Mouse (Mus musculus) CH12.LX (cell line): ENCODE measurements around the gene Gstp2. TPM values are rescaled to one million over a fixed set of nuclear protein-coding genes. Genes with fewer than 3 reads are reported as not detected.
A peak's percentile ranks its signal among the peaks of the same experiment; 100 is the strongest.

Experiments
- DNase-seq: peaks from one replicate; pipeline ENCODE4 v3.0.0-alpha.2; 2013; ENCODE audit errors: extremely low read depth
- H3K27ac ChIP-seq: 2 replicates; pipeline ENCODE4 v1.5.1; 2012; ENCODE audit warnings: low read depth, mild to moderate bottlenecking, control low read depth, moderate library complexity; ENCODE audit not compliant: insufficient read depth
- H3K27me3 ChIP-seq: replicated peaks from 2 replicates; pipeline ENCODE3; 2012; ENCODE audit warnings: inconsistent platforms
- H3K36me3 ChIP-seq, 2 experiments: replicated peaks in 1 of 2; 2 replicates each; pipeline versions ENCODE3 to v1.6.1; 2012; ENCODE audit warnings: inconsistent platforms in 1 of 2, low read length in 1 of 2, mild to moderate bottlenecking in 1 of 2, mixed read lengths in 1 of 2, moderate library complexity in 1 of 2; ENCODE audit not compliant: control insufficient read depth in 1 of 2, insufficient read depth in 1 of 2
- H3K4me1 ChIP-seq, 2 experiments: 2 replicates each; pipeline ENCODE4 v1.6.1; 2012; ENCODE audit warnings: inconsistent platforms in 1 of 2, moderate library complexity in 1 of 2; ENCODE audit not compliant: insufficient read depth in 2 of 2, control insufficient read depth in 1 of 2
- H3K4me2 ChIP-seq: 2 replicates; pipeline ENCODE4 v1.6.1; 2012; ENCODE audit warnings: low read depth, mild to moderate bottlenecking, control low read depth; ENCODE audit not compliant: poor library complexity, insufficient read depth, severe bottlenecking
- H3K4me3 ChIP-seq, 3 experiments: fragments of 150-350 bp in 1 of 3; sonication (generic) in 1 of 3; replicated peaks in 1 of 3; 2 replicates each; pipeline versions ENCODE3 to v1.5.1; 2011 to 2012; ENCODE audit warnings: low read depth in 2 of 3, low read length in 2 of 3, mild to moderate bottlenecking in 2 of 3, moderate library complexity in 2 of 3, control low read depth in 1 of 3, improper control_type of control experiment in 1 of 3, inconsistent platforms in 1 of 3, mixed read lengths in 1 of 3; ENCODE audit not compliant: poor library complexity in 1 of 3
- H3K79me2 ChIP-seq: replicated peaks from 2 replicates; pipeline ENCODE4 v1.6.1; 2012; ENCODE audit warnings: mild to moderate bottlenecking, moderate library complexity; ENCODE audit not compliant: control insufficient read depth, poor library complexity, insufficient read depth, severe bottlenecking; ENCODE audit errors: extremely low read depth
- H3K9ac ChIP-seq: 2 replicates; pipeline ENCODE4 v1.6.1; 2012; ENCODE audit warnings: low read depth, mild to moderate bottlenecking, control low read depth, moderate library complexity; ENCODE audit not compliant: insufficient read depth
- H3K9me3 ChIP-seq: replicated peaks from 2 replicates; pipeline ENCODE3; 2012; ENCODE audit warnings: low read length, inconsistent platforms, mixed read lengths
- BHLHE40 ChIP-seq: IDR thresholded peaks from 2 replicates; pipeline ENCODE4 v1.6.1; 2011; ENCODE audit warnings: mild to moderate bottlenecking, low read depth, low read length, improper control_type of control experiment
- CHD1 ChIP-seq: IDR thresholded peaks from 2 replicates; pipeline ENCODE4 v1.6.1; 2012; ENCODE audit warnings: low read depth, low read length, improper control_type of control experiment, inconsistent platforms
- CHD2 ChIP-seq: IDR thresholded peaks from 2 replicates; pipeline ENCODE4 v1.6.1; 2011; ENCODE audit warnings: low read length, improper control_type of control experiment
- EP300 ChIP-seq: IDR thresholded peaks from 2 replicates; pipeline ENCODE4 v1.6.1; 2011; ENCODE audit warnings: low read length, improper control_type of control experiment
- HCFC1 ChIP-seq: IDR thresholded peaks from 2 replicates; pipeline ENCODE4 v1.6.1; 2012; ENCODE audit warnings: low read depth, mild to moderate bottlenecking, inconsistent platforms, low read length, improper control_type of control experiment
- JUN ChIP-seq: IDR thresholded peaks from 2 replicates; pipeline ENCODE4 v1.6.1; 2011; ENCODE audit warnings: low read depth, mild to moderate bottlenecking, low read length, improper control_type of control experiment, moderate library complexity; ENCODE audit not compliant: insufficient read depth
- MAFK ChIP-seq: IDR thresholded peaks from 2 replicates; pipeline ENCODE4 v1.6.1; 2011; ENCODE audit warnings: low read length, improper control_type of control experiment; ENCODE audit not compliant: insufficient replicate concordance
- MAX ChIP-seq: IDR thresholded peaks from 2 replicates; pipeline ENCODE4 v1.6.1; 2011; ENCODE audit warnings: low read length, improper control_type of control experiment
- MAZ ChIP-seq: IDR thresholded peaks from 2 replicates; pipeline ENCODE4 v1.6.1; 2012; ENCODE audit warnings: low read depth, mild to moderate bottlenecking, inconsistent platforms, low read length, improper control_type of control experiment, moderate library complexity
- MXI1 ChIP-seq: IDR thresholded peaks from 2 replicates; pipeline ENCODE4 v1.6.1; 2011; ENCODE audit warnings: mild to moderate bottlenecking, low read depth, low read length, improper control_type of control experiment
- MYC ChIP-seq: IDR thresholded peaks from 2 replicates; pipeline ENCODE4 v1.6.1; 2011; ENCODE audit warnings: low read depth, mild to moderate bottlenecking, improper control_type of control experiment, low read length
- NRF1 ChIP-seq: IDR thresholded peaks from 2 replicates; pipeline ENCODE4 v1.6.1; 2014; ENCODE audit warnings: low read depth, mild to moderate bottlenecking, inconsistent platforms, low read length, improper control_type of control experiment, moderate library complexity
- PAX5 ChIP-seq: IDR thresholded peaks from 2 replicates; pipeline ENCODE4 v1.6.1; 2012; ENCODE audit warnings: low read length, inconsistent platforms, mixed read lengths
- POLR2A ChIP-seq: IDR thresholded peaks from 2 replicates; pipeline ENCODE4 v1.6.1; 2011; ENCODE audit warnings: low read depth, mild to moderate bottlenecking, improper control_type of control experiment, low read length
- POLR2AphosphoS2 ChIP-seq: IDR thresholded peaks from 2 replicates; pipeline ENCODE4 v1.6.1; 2011; ENCODE audit warnings: low read depth, low read length, improper control_type of control experiment
- RAD21 ChIP-seq: IDR thresholded peaks from 2 replicates; pipeline ENCODE4 v1.6.1; 2011; ENCODE audit warnings: low read depth, mild to moderate bottlenecking, low read length, improper control_type of control experiment, moderate library complexity
- RCOR1 ChIP-seq: conservative IDR thresholded peaks from 2 replicates; pipeline ENCODE4 v1.6.1; 2012; ENCODE audit warnings: low read depth, mild to moderate bottlenecking, inconsistent platforms, low read length, improper control_type of control experiment
- SMC3 ChIP-seq: IDR thresholded peaks from 2 replicates; pipeline ENCODE4 v1.6.1; 2011; ENCODE audit warnings: low read depth, low read length, improper control_type of control experiment
- TBP ChIP-seq: conservative IDR thresholded peaks from 2 replicates; pipeline ENCODE4 v1.6.1; 2011; ENCODE audit warnings: low read depth, low read length, improper control_type of control experiment
- USF2 ChIP-seq: conservative IDR thresholded peaks from 2 replicates; pipeline ENCODE4 v1.6.1; 2011; ENCODE audit warnings: low read depth, low read length, improper control_type of control experiment
- ZC3H11A ChIP-seq: IDR thresholded peaks from 2 replicates; pipeline ENCODE4 v1.6.1; 2012; ENCODE audit warnings: low read depth, mild to moderate bottlenecking, inconsistent platforms, low read length, improper control_type of control experiment
- ZMIZ1 ChIP-seq: IDR thresholded peaks from 2 replicates; pipeline ENCODE4 v1.6.1; 2012; ENCODE audit warnings: low read depth, mild to moderate bottlenecking, inconsistent platforms, low read length, improper control_type of control experiment
- ZNF384 ChIP-seq: IDR thresholded peaks from 2 replicates; pipeline ENCODE4 v1.6.1; 2012; ENCODE audit warnings: low read depth, low read length, improper control_type of control experiment, inconsistent platforms
- dilution Hi-C: fragments of 300-500 bp; cut with MboI; formaldehyde crosslinking; loops from 2 replicates; pipeline ENCODE4 v1.14.3; 2020; ENCODE audit warnings: low sequenced_read_pairs; ENCODE audit not compliant: extremely low pct_unique_long_range_greater_than_20kb, extremely low pct_ligation_motif_present
- in situ Hi-C: fragments of 300-500 bp; cut with MboI; formaldehyde crosslinking; loops from 3 replicates; pipeline ENCODE4 v1.14.3; 2019; ENCODE audit warnings: low sequenced_read_pairs, low pct_ligation_motif_present, low pct_unique_long_range_greater_than_20kb, mixed read lengths
- polyA plus RNA-seq: library from polyadenylated mRNA; unstranded; fragments of >175 nt; gene quantifications from 2 replicates; pipeline ENCODE4 v1.2.1, GENCODE M21; 2012; ENCODE audit warnings: low read depth; ENCODE audit not compliant: insufficient read length
- total RNA-seq, 2 experiments: library from RNA; depleted of rRNA; stranded (reverse); fragments of 300-350 nt in 1 of 2; fragments of >200 nt in 1 of 2; gene quantifications; 2 replicates each; pipeline ENCODE4 v1.2.3; 2012 to 2014

The Gstp2 gene
- total and polyA plus RNA-seq, 3 experiments: 1.4 to 21.1 TPM; not detected in 1

DNA sequence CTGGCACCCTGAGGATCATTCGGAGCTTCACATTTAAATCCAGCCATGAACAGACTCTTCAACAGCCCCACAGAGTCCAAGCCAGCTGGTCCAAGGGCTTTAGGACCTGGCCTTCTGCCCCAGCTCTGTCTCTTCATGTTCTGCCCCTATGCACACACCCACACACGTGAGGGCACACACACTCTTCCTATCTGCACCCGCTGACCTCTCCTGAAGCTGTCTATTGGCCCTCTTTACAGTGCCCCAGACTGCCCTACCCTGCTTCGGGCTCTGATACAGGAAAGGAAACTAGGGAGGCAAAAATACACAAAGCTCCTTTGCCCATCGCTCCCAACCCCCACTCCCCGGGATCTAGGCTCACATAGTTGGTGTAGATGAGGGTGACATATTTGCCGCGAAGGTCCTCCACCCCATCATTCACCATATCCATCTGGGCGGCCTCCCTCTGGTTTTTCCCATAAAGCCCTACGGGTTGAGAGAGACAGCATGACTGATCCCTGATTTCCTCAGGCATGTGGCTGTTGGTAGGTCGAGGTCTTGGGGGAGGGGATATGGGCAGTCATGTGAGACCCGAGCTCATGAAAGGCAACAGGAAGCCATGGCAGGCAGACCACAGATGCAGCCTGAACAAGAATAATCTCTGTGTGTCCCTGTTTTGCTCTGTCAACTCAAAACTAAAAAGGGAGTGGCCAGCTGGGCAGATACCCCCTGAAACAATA lies 9.3 kb downstream of the Gstp2 start:
- Histone ChIP-seq H3K27me3 (no peaks in the 10 kb centered on the region), H3K79me2 (peaks cover 4% of the 10 kb centered on the region; the same call in 1 of the 2 replicates), H3K4me1 (peaks cover 10 to 25% of the 10 kb centered on the region in 2 experiments), H3K4me2 (peak overlapping the region; percentile 55), H3K9me3 (no peaks in the 10 kb centered on the region), H3K9ac (peak overlapping the region; percentile 43; the same call in 1 of the 2 replicates), H3K27ac (no peak overlapping the region), H3K4me3 (peak overlapping the region; percentile 37 to 58 (median 46)), H3K36me3 (peaks cover 4 to 15% of the 10 kb centered on the region in 2 experiments)
- dilution Hi-C loops (no loop called here), in situ Hi-C loops (no loop called here)
- TF ChIP-seq MYC: peak; percentile 56; the same call in 1 of the 2 replicates
- TF ChIP-seq SMC3: no peak
- peak; percentile 57; the same call in 1 of the 2 replicates for TF ChIP-seq CHD2
- peak; percentile 46 for TF ChIP-seq MAX
- peak; percentile 54 for DNase-seq

DNA sequence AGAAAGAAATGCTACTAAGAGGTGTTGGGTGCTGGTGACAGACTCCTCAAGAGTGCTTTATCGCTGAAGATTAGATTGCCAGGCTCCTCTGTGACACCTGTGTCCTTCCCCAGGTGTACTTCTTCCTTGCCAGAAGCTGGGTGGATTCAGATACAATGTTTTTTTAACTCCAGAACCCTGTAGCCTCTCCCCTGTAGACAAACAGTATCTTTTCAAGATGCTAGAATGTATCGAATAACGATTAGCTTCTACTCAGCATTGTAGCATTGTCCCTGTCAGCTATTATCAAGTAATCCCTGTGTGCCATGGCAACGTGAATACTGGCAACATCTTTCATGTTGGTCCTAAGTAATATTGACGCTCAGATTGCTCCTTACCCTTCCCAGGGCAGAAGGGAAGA lies 12.1 kb downstream of the Gstp2 start:
- no peak overlapping the region for H3K9ac ChIP-seq
- H3K27ac ChIP-seq: no peak overlapping the region
- H3K79me2 ChIP-seq: peaks cover 4% of the 10 kb centered on the region; the same call in 1 of the 2 replicates
- peaks cover 4 to 15% of the 10 kb centered on the region in 2 experiments for H3K36me3 ChIP-seq
- H3K4me3 ChIP-seq: no peak overlapping the region
- no peak overlapping the region for H3K4me2 ChIP-seq
- dilution Hi-C loops: no loop called here
- H3K9me3 ChIP-seq: peaks cover 2% of the 10 kb centered on the region
- H3K4me1 ChIP-seq: peaks cover 10 to 22% of the 10 kb centered on the region in 2 experiments
- H3K27me3 ChIP-seq: no peaks in the 10 kb centered on the region
- in situ Hi-C loops: no loop called here
- DNase-seq: no peak
- TF ChIP-seq HCFC1: no peak
- no peak for TF ChIP-seq JUN
- TF ChIP-seq ZNF384: no peak
- no peak for TF ChIP-seq POLR2A
- TF ChIP-seq, all 38 proteins: peak for 0

DNA sequence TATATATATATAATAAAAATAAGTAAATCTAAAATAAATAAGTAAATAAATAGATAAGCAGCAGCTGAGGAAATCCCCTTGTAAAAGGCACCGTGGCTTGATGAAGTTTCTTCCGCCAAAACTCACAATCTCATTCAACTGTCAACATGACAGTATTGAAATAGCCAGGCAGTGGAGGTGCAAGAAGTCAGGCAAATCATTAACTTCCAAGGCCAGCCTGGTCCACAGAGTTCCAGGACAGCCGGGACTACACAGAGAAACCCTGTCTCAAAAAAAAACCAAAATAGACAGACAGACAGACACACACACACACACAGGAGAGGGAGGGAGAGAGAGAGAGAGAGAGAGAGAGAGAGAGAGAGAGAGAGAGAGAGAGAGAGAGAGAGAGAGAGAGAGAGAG lies 12.5 kb downstream of the Gstp2 start:
- TF ChIP-seq EP300: no peak
- TF ChIP-seq RAD21: no peak
- no peak for TF ChIP-seq SMC3
- no peak for TF ChIP-seq CHD1
- no peak for TF ChIP-seq HCFC1
- no peak for TF ChIP-seq POLR2AphosphoS2
- TF ChIP-seq NRF1: no peak
- TF ChIP-seq MYC: no peak
- TF ChIP-seq ZC3H11A: no peak
- no peak for TF ChIP-seq BHLHE40
- TF ChIP-seq TBP: no peak
- no peak for TF ChIP-seq MAZ
- no peak for TF ChIP-seq RCOR1
- no peak for TF ChIP-seq ZMIZ1
- no peak for TF ChIP-seq JUN
- no peak for TF ChIP-seq MAFK
- TF ChIP-seq USF2: no peak
- TF ChIP-seq MXI1: no peak
- no peak for TF ChIP-seq PAX5
- TF ChIP-seq POLR2A: no peak
- no peak overlapping the region for H3K4me2 ChIP-seq
- H3K9ac ChIP-seq: no peak overlapping the region
- peaks cover 4% of the 10 kb centered on the region; the same call in 1 of the 2 replicates for H3K79me2 ChIP-seq
- peaks cover 4 to 15% of the 10 kb centered on the region in 2 experiments for H3K36me3 ChIP-seq
- H3K4me3 ChIP-seq: no peak overlapping the region
- H3K4me1 ChIP-seq: peaks cover 10 to 20% of the 10 kb centered on the region in 2 experiments
- in situ Hi-C loops (no loop called here), dilution Hi-C loops (no loop called here)
- H3K9me3 ChIP-seq: peaks cover 4% of the 10 kb centered on the region
- H3K27ac ChIP-seq: no peak overlapping the region
- DNase-seq: no peak
- peaks cover 1% of the 10 kb centered on the region for H3K27me3 ChIP-seq
